Mouse (Mus musculus) embryonic facial prominence, embryonic 13.5 days (tissue): ENCODE measurements at regions not wholly inside any gene's neighbourhood (a gene's known extent, or its start where the extent isn't known, plus 50 kb on each side); places are given as distances from the start of the nearest gene placed in this dataset.
"Not testable (repeated sequence)": the region's sequence is repeated elsewhere in the genome, so short reads cannot be mapped to it uniquely, and the experiment has no call there.

Experiments
- ATAC-seq: fragments of 200-750 bp; cut with Nextera tagmentation; 2 replicates; pipeline ENCODE4 v1.8.0; 2017; ENCODE audit warnings: low read depth; ENCODE audit not compliant: insufficient number of reproducible peaks, insufficient read depth, low FRiP score, low TSS enrichment
- H3K27ac ChIP-seq: fragments of 300-500 bp; sonication (generic); 2 replicates; pipeline ENCODE4 v1.5.1; 2015; ENCODE audit warnings: moderate library complexity, mild to moderate bottlenecking, inconsistent platforms
- H3K27me3 ChIP-seq: fragments of 300-500 bp; sonication (generic); 2 replicates; pipeline ENCODE4 v1.6.1; 2015; ENCODE audit warnings: mild to moderate bottlenecking, inconsistent platforms
- H3K36me3 ChIP-seq: fragments of 300-500 bp; sonication (generic); 2 replicates; pipeline ENCODE4 v1.6.1; 2015; ENCODE audit warnings: mild to moderate bottlenecking, inconsistent platforms
- H3K4me1 ChIP-seq: fragments of 300-500 bp; sonication (generic); 2 replicates; pipeline ENCODE4 v1.6.1; 2015; ENCODE audit warnings: inconsistent platforms
- H3K4me2 ChIP-seq: fragments of 300-500 bp; sonication (generic); 2 replicates; pipeline ENCODE4 v1.6.1; 2015; ENCODE audit warnings: moderate library complexity, mild to moderate bottlenecking, inconsistent platforms
- H3K4me3 ChIP-seq: fragments of 300-500 bp; sonication (generic); 2 replicates; pipeline ENCODE4 v1.5.1; 2015; ENCODE audit warnings: mild to moderate bottlenecking, inconsistent platforms
- H3K9ac ChIP-seq: fragments of 300-500 bp; sonication (generic); 2 replicates; pipeline ENCODE4 v1.6.1; 2015; ENCODE audit warnings: mild to moderate bottlenecking, inconsistent platforms
- H3K9me3 ChIP-seq: fragments of 300-500 bp; sonication (generic); 2 replicates; pipeline ENCODE4 v1.6.1; 2016; ENCODE audit warnings: inconsistent platforms
- WGBS: fragments of 180-500 bp; shearing (Covaris S2); methylation state at CpG from one replicate; pipeline ENCODE4 v1.1.7; 2015; ENCODE audit warnings: mixed read lengths; 5-methylcytosine and 5-hydroxymethylcytosine counted together

DNA sequence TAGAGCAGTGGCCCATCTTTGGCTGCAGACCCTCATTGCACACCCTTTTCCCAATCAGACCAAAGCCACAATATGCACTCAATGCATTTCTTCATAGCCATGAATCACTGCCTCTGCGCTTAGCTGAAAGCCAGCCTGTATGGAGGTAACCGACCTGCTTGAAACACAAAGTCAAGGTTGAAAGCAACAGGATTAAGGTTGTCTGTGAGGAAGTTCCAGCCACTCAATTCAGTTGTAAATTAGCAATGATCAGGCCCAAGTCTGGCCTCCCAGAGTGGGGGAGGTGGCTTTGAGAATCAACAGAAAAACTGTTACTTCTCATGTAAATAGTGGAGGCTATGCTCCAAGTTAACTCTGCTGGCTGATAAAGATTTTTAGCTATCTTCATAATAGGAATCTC, 1008.9 kb downstream of the 4930447A16Rik start:
- H3K27me3 ChIP-seq, H3K4me1 ChIP-seq, H3K4me2 ChIP-seq, H3K36me3 ChIP-seq, H3K9me3 ChIP-seq, ATAC-seq, H3K9ac ChIP-seq, H3K27ac ChIP-seq, H3K4me3 ChIP-seq: not testable (repeated sequence)
- 88% methylated on average over 2 of the region's 2 CpGs for WGBS
